Mouse (Mus musculus) myocyte (in vitro differentiated cells): ENCODE measurements around the gene Pcx. TPM values are rescaled to one million over a fixed set of nuclear protein-coding genes. Genes with fewer than 3 reads are reported as not detected.

ENCODE experiments used
- H3K27me3 ChIP-seq: one replicate; pipeline ENCODE4 v1.6.1; 2011; ENCODE audit not compliant: control insufficient read depth, insufficient read depth, insufficient read length
- H3K36me3 ChIP-seq: one replicate; pipeline ENCODE4 v1.6.1; 2011; ENCODE audit not compliant: control insufficient read depth, insufficient read depth
- H3K4me2 ChIP-seq: one replicate; pipeline ENCODE4 v1.6.1; 2011; ENCODE audit warnings: low read depth, control low read depth
- H3K4me3 ChIP-seq: one replicate; pipeline ENCODE4 v1.5.1; 2011; ENCODE audit warnings: mild to moderate bottlenecking, control low read depth, moderate library complexity
- H3K79me2 ChIP-seq: one replicate; pipeline ENCODE4 v1.6.1; 2011; ENCODE audit not compliant: control insufficient read depth, insufficient read depth
- H3ac ChIP-seq: one replicate; pipeline ENCODE4 v1.6.1; 2011; ENCODE audit not compliant: control insufficient read depth, insufficient read length
- CEBPB ChIP-seq: IDR thresholded peaks from 2 replicates; pipeline ENCODE4 v1.6.1; 2011; ENCODE audit warnings: mild to moderate bottlenecking, moderate library complexity; ENCODE audit not compliant: poor library complexity, insufficient read depth, severe bottlenecking
- E2F4 ChIP-seq: IDR thresholded peaks from one replicate; pipeline ENCODE4 v1.6.1; 2011; ENCODE audit warnings: mild to moderate bottlenecking, control low read depth, moderate library complexity; ENCODE audit not compliant: insufficient read depth
- MAX ChIP-seq: IDR thresholded peaks from one replicate; pipeline ENCODE4 v1.6.1; 2011; ENCODE audit warnings: low read depth, mild to moderate bottlenecking, control low read depth
- MYOD1 ChIP-seq, 3 experiments: IDR thresholded peaks; one replicate each; pipeline ENCODE4 v1.6.1; 2011; ENCODE audit warnings: control low read depth in 2 of 3, low read depth in 2 of 3, mild to moderate bottlenecking in 2 of 3, moderate library complexity in 1 of 3; ENCODE audit not compliant: insufficient read length in 2 of 3, control insufficient read depth in 1 of 3
- MYOG ChIP-seq, 3 experiments: IDR thresholded peaks; one replicate each; pipeline ENCODE4 v1.6.1; 2011; ENCODE audit warnings: control low read depth in 2 of 3, low read depth in 2 of 3, mild to moderate bottlenecking in 2 of 3; ENCODE audit not compliant: insufficient read length in 2 of 3, control insufficient read depth in 1 of 3, insufficient read depth in 1 of 3
- POLR2A ChIP-seq: IDR thresholded peaks from one replicate; pipeline ENCODE4 v1.6.1; 2011; ENCODE audit warnings: low read depth, mild to moderate bottlenecking, control low read depth, moderate library complexity; ENCODE audit not compliant: insufficient read length
- POLR2AphosphoS2 ChIP-seq: IDR thresholded peaks from one replicate; pipeline ENCODE4 v1.6.1; 2011; ENCODE audit warnings: low read depth, control low read depth; ENCODE audit not compliant: insufficient read length
- REST ChIP-seq: IDR thresholded peaks from one replicate; pipeline ENCODE4 v1.6.1; 2011; ENCODE audit warnings: mild to moderate bottlenecking, control low read depth, moderate library complexity; ENCODE audit not compliant: insufficient read depth, insufficient read length
- SRF ChIP-seq: IDR thresholded peaks from one replicate; pipeline ENCODE4 v1.6.1; 2011; ENCODE audit warnings: low read depth; ENCODE audit not compliant: control insufficient read depth, insufficient read length
- TCF12 ChIP-seq: IDR thresholded peaks from one replicate; pipeline ENCODE4 v1.6.1; 2011; ENCODE audit warnings: mild to moderate bottlenecking, control low read depth; ENCODE audit not compliant: poor library complexity, insufficient read depth, severe bottlenecking
- TCF3 ChIP-seq: IDR thresholded peaks from one replicate; pipeline ENCODE4 v1.6.1; 2011; ENCODE audit warnings: low read depth, control low read depth; ENCODE audit not compliant: insufficient read length
- USF1 ChIP-seq: IDR thresholded peaks from one replicate; pipeline ENCODE4 v1.6.1; 2011; ENCODE audit warnings: low read depth, mild to moderate bottlenecking, control low read depth, moderate library complexity
- polyA plus RNA-seq: library from polyadenylated mRNA; unstranded; fragments of >200 nt; fragmentation: generic; extraction: Trizol; gene quantifications from one replicate; pipeline ENCODE4 v1.2.1, GENCODE M21; 2012; ENCODE audit warnings: missing spikeins

Pcx gene
- polyA plus RNA-seq, 1 experiment = 16.3 TPM

GRCm38 (mm10) chr19:4496535-4497262 is 13.6 kb upstream of the Pcx start:
- Histone ChIP-seq H3K79me2 (no peaks in the 10 kb centered on the region), H3K36me3 (no peaks in the 10 kb centered on the region), H3K4me3 (no peak overlapping the region), H3K27me3 (no peaks in the 10 kb centered on the region), H3ac (no peak overlapping the region), H3K4me2 (no peak overlapping the region)
- TF ChIP-seq E2F4 (no peak), SRF (no peak), USF1 (no peak), MYOD1 (IDR thresholded peaks at IDR 0.05; ENCODE audit: control insufficient read depth in 1 of 3, insufficient read length in 2 of 3, low read depth in 2 of 3) (no peak), TCF12 (no peak), MAX (no peak), POLR2AphosphoS2 (no peak), MYOG (IDR thresholded peaks at IDR 0.05; ENCODE audit: control insufficient read depth in 1 of 3, insufficient read depth in 1 of 3, insufficient read length in 2 of 3, low read depth in 2 of 3) (no peak), POLR2A (no peak), TCF3 (no peak), CEBPB (no peak), REST (no peak)

GRCm38 (mm10) chr19:4497263-4497973 is 12.9 kb upstream of the Pcx start:
- Histone ChIP-seq H3K27me3 (no peaks in the 10 kb centered on the region), H3ac (no peak overlapping the region), H3K36me3 (no peaks in the 10 kb centered on the region), H3K79me2 (no peaks in the 10 kb centered on the region), H3K4me3 (no peak overlapping the region), H3K4me2 (peak overlapping the region; percentile 44)
- TF ChIP-seq TCF3 (no peak), MYOD1 (IDR thresholded peaks at IDR 0.05; ENCODE audit: control insufficient read depth in 1 of 3, insufficient read length in 2 of 3, low read depth in 2 of 3) (peak in 1 of 3 experiments; percentile 13)

GRCm38 (mm10) chr19:4498062-4498933 is 12.0 kb upstream of the Pcx start, which contains the start of gene 2010003K11Rik:
Gene 2010003K11Rik (minus strand): TSS chr19:4498583.
- Histone ChIP-seq H3K27me3 (no peaks in the 10 kb centered on the region), H3ac (no peak within 1 kb of the TSS), H3K79me2 (no peaks in the 10 kb centered on the region), H3K36me3 (no peaks in the 10 kb centered on the region), H3K4me2 (peak within 1 kb of the TSS; percentile 44), H3K4me3 (no peak within 1 kb of the TSS)
- TF ChIP-seq MYOG (IDR thresholded peaks at IDR 0.05; ENCODE audit: control insufficient read depth in 1 of 3, insufficient read depth in 1 of 3, insufficient read length in 2 of 3, low read depth in 2 of 3) (peak in 2 of 3 experiments; percentile 56 to 82), MYOD1 (IDR thresholded peaks at IDR 0.05; ENCODE audit: control insufficient read depth in 1 of 3, insufficient read length in 2 of 3, low read depth in 2 of 3) (peak in 2 of 3 experiments; percentile 60 to 72), POLR2A (no peak)

- no peak overlapping the region for H3K4me3 ChIP-seq
- H3K79me2 ChIP-seq = no peaks in the 10 kb centered on the region
- H3ac ChIP-seq = no peak overlapping the region
- no peaks in the 10 kb centered on the region for H3K27me3 ChIP-seq
- H3K4me2 ChIP-seq = no peak overlapping the region
- TF ChIP-seq USF1 (no peak), E2F4 (no peak), TCF3 (no peak), POLR2A (no peak), TCF12 (no peak), MYOG (IDR thresholded peaks at IDR 0.05; ENCODE audit: control insufficient read depth in 1 of 3, insufficient read depth in 1 of 3, insufficient read length in 2 of 3, low read depth in 2 of 3) (no peak), SRF (no peak), REST (no peak), CEBPB (no peak), MYOD1 (IDR thresholded peaks at IDR 0.05; ENCODE audit: control insufficient read depth in 1 of 3, insufficient read length in 2 of 3, low read depth in 2 of 3) (no peak), MAX (no peak), POLR2AphosphoS2 (no peak)
- H3K36me3 ChIP-seq = no peaks in the 10 kb centered on the region
Observed at GRCm38 (mm10) chr19:4502701-4503100, 7.6 kb upstream of the Pcx start.
